Mouse (Mus musculus) forebrain, embryonic 12.5 days (tissue): ENCODE measurements at regions not wholly inside any gene's neighbourhood (a gene's known extent, or its start where the extent isn't known, plus 50 kb on each side); places are given as distances from the start of the nearest gene placed in this dataset.
A peak's percentile ranks its signal among the peaks of the same experiment; 100 is the strongest.
"Not testable (repeated sequence)": the region's sequence is repeated elsewhere in the genome, so short reads cannot be mapped to it uniquely, and the experiment has no call there.

Experiments
- ATAC-seq: fragments of 200-750 bp; cut with Nextera tagmentation; 2 replicates; pipeline ENCODE4 v1.8.0; 2017; ENCODE audit warnings: moderate TSS enrichment; ENCODE audit not compliant: low FRiP score
- H3K27ac ChIP-seq: fragments of 300-500 bp; sonication (generic); 2 replicates; pipeline ENCODE4 v1.5.1; 2016; ENCODE audit warnings: mild to moderate bottlenecking
- H3K27me3 ChIP-seq: fragments of 300-500 bp; sonication (generic); 2 replicates; pipeline ENCODE4 v1.6.1; 2016; ENCODE audit warnings: mild to moderate bottlenecking
- H3K36me3 ChIP-seq: fragments of 300-500 bp; sonication (generic); replicated peaks from 2 replicates; pipeline ENCODE4 v1.6.1; 2016; ENCODE audit warnings: mild to moderate bottlenecking
- H3K4me1 ChIP-seq: fragments of 300-500 bp; sonication (generic); 2 replicates; pipeline ENCODE4 v1.6.1; 2016
- H3K4me2 ChIP-seq: fragments of 300-500 bp; sonication (generic); 2 replicates; pipeline ENCODE4 v1.6.1; 2016; ENCODE audit warnings: mild to moderate bottlenecking, moderate library complexity
- H3K4me3 ChIP-seq: fragments of 300-500 bp; sonication (generic); replicated peaks from 2 replicates; pipeline ENCODE4 v1.5.1; 2016; ENCODE audit warnings: mild to moderate bottlenecking
- H3K9ac ChIP-seq: fragments of 300-500 bp; sonication (generic); 2 replicates; pipeline ENCODE4 v1.6.1; 2016; ENCODE audit warnings: mild to moderate bottlenecking
- H3K9me3 ChIP-seq: fragments of 300-500 bp; sonication (generic); 2 replicates; pipeline ENCODE4 v1.6.1; 2016
- WGBS: fragments of 180-500 bp; shearing (Covaris S2); methylation state at CpG from one replicate; pipeline ENCODE4 v1.1.7; 2016; 5-methylcytosine and 5-hydroxymethylcytosine counted together

GRCm38 (mm10) chr10:96709698-96710356 lies 93.0 kb downstream of the Btg1 start:
- 90% methylated on average over 13 of the region's 13 CpGs for whole genome bisulfite sequencing
- no peaks in the 10 kb centered on the region for H3K9me3 ChIP-seq
- H3K4me1 ChIP-seq, result no peaks in the 10 kb centered on the region
- H3K27me3 ChIP-seq, result no peaks in the 10 kb centered on the region
- no peaks in the 10 kb centered on the region for H3K36me3 ChIP-seq
- no peak overlapping the region for H3K4me3 ChIP-seq
- H3K27ac ChIP-seq, result no peak overlapping the region
- H3K9ac ChIP-seq, result no peak overlapping the region
- no peak overlapping the region for H3K4me2 ChIP-seq
- no peak for ATAC-seq

- ATAC-seq, result no peak
- H3K27me3 ChIP-seq, result no peaks in the 10 kb centered on the region
- peaks cover 7% of the 10 kb centered on the region; the same call in 1 of the 2 replicates for H3K4me1 ChIP-seq
- WGBS, result 85% methylated on average over 2 of the region's 2 CpGs
- H3K27ac ChIP-seq, result no peak overlapping the region
- H3K4me3 ChIP-seq, result no peak overlapping the region
- H3K36me3 ChIP-seq, result no peaks in the 10 kb centered on the region
- H3K4me2 ChIP-seq, result no peak overlapping the region
- H3K9me3 ChIP-seq, result no peaks in the 10 kb centered on the region
- no peak overlapping the region for H3K9ac ChIP-seq
Measured at GRCm38 (mm10) chr10:96711993-96712392, 95.2 kb downstream of the Btg1 start.

GRCm38 (mm10) chr10:96714702-96715101 lies 97.9 kb downstream of the Btg1 start:
- Histone ChIP-seq H3K4me2 (no peak overlapping the region), H3K9me3 (no peaks in the 10 kb centered on the region), H3K27ac (no peak overlapping the region), H3K4me3 (no peak overlapping the region), H3K27me3 (no peaks in the 10 kb centered on the region), H3K36me3 (no peaks in the 10 kb centered on the region), H3K4me1 (peaks cover 17% of the 10 kb centered on the region), H3K9ac (no peak overlapping the region)
- WGBS, result 84% methylated on average over 2 of the region's 2 CpGs
- no peak for ATAC-seq

- Histone ChIP-seq H3K27me3 (no peaks in the 10 kb centered on the region), H3K4me1 (peaks cover 35% of the 10 kb centered on the region), H3K4me3 (no peak overlapping the region), H3K9ac (no peak overlapping the region), H3K36me3 (no peaks in the 10 kb centered on the region), H3K9me3 (no peaks in the 10 kb centered on the region), H3K27ac (no peak overlapping the region), H3K4me2 (0 out of 2 replicates have a peak overlapping the region, but pooled peaks have one; percentile 4)
- WGBS, result 38% methylated on average over 7 of the region's 7 CpGs
- ATAC-seq, result peak; percentile 74
Measured at GRCm38 (mm10) chr10:96717281-96717680, 100.5 kb downstream of the Btg1 start.

GRCm38 (mm10) chr10:96718706-96719105 lies 101.9 kb downstream of the Btg1 start:
- H3K9me3 ChIP-seq, H3K9ac ChIP-seq, H3K27ac ChIP-seq, ATAC-seq, H3K27me3 ChIP-seq, H3K4me3 ChIP-seq, H3K4me2 ChIP-seq, H3K36me3 ChIP-seq: not testable (repeated sequence)
- WGBS, result 91% methylated on average over 7 of the region's 7 CpGs
- peaks cover 41% of the 10 kb centered on the region for H3K4me1 ChIP-seq

- H3K27ac ChIP-seq, result no peak overlapping the region
- H3K4me1 ChIP-seq, result peaks cover 47% of the 10 kb centered on the region
- 59% methylated on average over 7 of the region's 7 CpGs for WGBS
- H3K9ac ChIP-seq, result no peak overlapping the region
- H3K36me3 ChIP-seq, result no peaks in the 10 kb centered on the region
- H3K4me2 ChIP-seq, result no peak overlapping the region
- no peaks in the 10 kb centered on the region for H3K27me3 ChIP-seq
- H3K9me3 ChIP-seq, result no peaks in the 10 kb centered on the region
- H3K4me3 ChIP-seq, result no peak overlapping the region
- no peak for ATAC-seq
Measured at GRCm38 (mm10) chr10:96720281-96720711, 103.5 kb downstream of the Btg1 start.

- Histone ChIP-seq H3K27me3 (no peaks in the 10 kb centered on the region), H3K4me1 (peaks cover 47% of the 10 kb centered on the region), H3K4me2 (no peak overlapping the region), H3K9ac (no peak overlapping the region), H3K4me3 (no peak overlapping the region), H3K9me3 (no peaks in the 10 kb centered on the region), H3K36me3 (no peaks in the 10 kb centered on the region), H3K27ac (0 out of 2 replicates have a peak overlapping the region, but pooled peaks have one; percentile 14)
- ATAC-seq, result no peak
- WGBS, result 17% methylated on average over 9 of the region's 9 CpGs
Measured at GRCm38 (mm10) chr10:96720956-96721688, 104.3 kb downstream of the Btg1 start.

- Histone ChIP-seq H3K27me3 (no peaks in the 10 kb centered on the region), H3K4me2 (no peak overlapping the region), H3K27ac (0 out of 2 replicates have a peak overlapping the region, but pooled peaks have one; percentile 26), H3K4me3 (no peak overlapping the region), H3K36me3 (no peaks in the 10 kb centered on the region), H3K4me1 (peaks cover 35% of the 10 kb centered on the region), H3K9me3 (no peaks in the 10 kb centered on the region), H3K9ac (no peak overlapping the region)
- 31% methylated on average over 9 of the region's 9 CpGs for WGBS
- ATAC-seq, result peak; percentile 92
Measured at GRCm38 (mm10) chr10:96722491-96722890, 105.7 kb downstream of the Btg1 start.

- ATAC-seq, result no peak
- no peak overlapping the region for H3K4me2 ChIP-seq
- H3K9me3 ChIP-seq, result no peaks in the 10 kb centered on the region
- H3K9ac ChIP-seq, result no peak overlapping the region
- WGBS, result 85% methylated on average over 6 of the region's 6 CpGs
- H3K36me3 ChIP-seq, result no peaks in the 10 kb centered on the region
- H3K4me3 ChIP-seq, result no peak overlapping the region
- H3K27ac ChIP-seq, result no peak overlapping the region
- H3K4me1 ChIP-seq, result peaks cover 31% of the 10 kb centered on the region
- no peaks in the 10 kb centered on the region for H3K27me3 ChIP-seq
Measured at GRCm38 (mm10) chr10:96723071-96723470, 106.3 kb downstream of the Btg1 start.

- no peak overlapping the region for H3K9ac ChIP-seq
- no peaks in the 10 kb centered on the region for H3K27me3 ChIP-seq
- no peak overlapping the region for H3K27ac ChIP-seq
- WGBS, result 54% methylated on average over 11 of the region's 11 CpGs
- H3K4me1 ChIP-seq, result peaks cover 31% of the 10 kb centered on the region
- no peak overlapping the region for H3K4me2 ChIP-seq
- H3K36me3 ChIP-seq, result no peaks in the 10 kb centered on the region
- no peaks in the 10 kb centered on the region for H3K9me3 ChIP-seq
- no peak overlapping the region for H3K4me3 ChIP-seq
- no peak for ATAC-seq
Measured at GRCm38 (mm10) chr10:96724436-96725175, 107.8 kb downstream of the Btg1 start.

- peaks cover 14% of the 10 kb centered on the region for H3K4me1 ChIP-seq
- no peak overlapping the region for H3K4me3 ChIP-seq
- H3K9ac ChIP-seq, result no peak overlapping the region
- no peak for ATAC-seq
- no peaks in the 10 kb centered on the region for H3K36me3 ChIP-seq
- H3K27me3 ChIP-seq, result no peaks in the 10 kb centered on the region
- 85% methylated on average over 12 of the region's 12 CpGs for WGBS
- H3K9me3 ChIP-seq, result no peaks in the 10 kb centered on the region
- H3K4me2 ChIP-seq, result no peak overlapping the region
- no peak overlapping the region for H3K27ac ChIP-seq
Measured at GRCm38 (mm10) chr10:96726801-96727780, 110.3 kb downstream of the Btg1 start.
